ENCODE assay signal across 9 mouse cellular contexts in the genomic region with DNA sequence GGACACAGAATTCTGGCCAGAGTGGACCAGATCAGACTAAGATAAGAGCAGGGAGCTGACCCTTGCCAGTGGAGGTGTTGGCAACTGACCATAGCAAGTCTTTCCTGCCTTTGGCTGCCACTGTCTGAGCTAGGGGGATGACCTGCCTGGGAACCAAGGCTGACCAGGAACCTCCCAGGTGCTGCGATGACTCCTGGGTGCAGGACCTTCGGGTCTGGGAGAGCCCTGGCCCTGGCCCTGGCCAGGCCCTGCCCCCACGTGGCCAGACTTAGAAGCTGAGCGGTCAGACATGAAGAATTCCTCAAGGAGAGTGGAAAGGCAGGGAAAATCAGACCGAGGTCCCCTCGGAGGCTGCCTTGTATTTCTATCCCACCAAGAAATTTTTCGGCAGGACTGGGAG. TPM values are rescaled to one million over a fixed set of nuclear protein-coding genes. Genes with fewer than 3 reads are reported as not detected.
DNase-seq lines count a peak whose midpoint lies in the region; ATAC-seq and TF ChIP-seq lines count a peak whose summit lies in the region.
"Had no signal": no experiment of that assay in that cellular context is flagged by ENCODE, and none has a peak within 500 bp of the region (broad histone marks: within the 10 kb centered on the region; RNA-seq: fewer than 3 reads in every experiment).

No protein-coding gene starts in this region.

- WGBS in forebrain, embryonic 11.5 days, result 2% methylated on average over 7 of the region's 7 CpGs
- WGBS in intestine, embryonic 16.5 days, result 11% methylated on average over 7 of the region's 7 CpGs
- 3% methylated on average over 7 of the region's 7 CpGs for WGBS in lung, postnatal 0 days

- H3K4me2 ChIP-seq in forebrain, embryonic 11.5 days (ENCODE audit: low read depth, low read length, severe bottlenecking), result peak overlapping the region; percentile 93
- H3K4me2 ChIP-seq in intestine, embryonic 16.5 days (ENCODE audit: low read depth, low read length), result peak overlapping the region; percentile 16; the same call in 1 of the 2 replicates
- peak overlapping the region; percentile 31; the same call in 1 of the 2 replicates for H3K4me2 ChIP-seq in lung, postnatal 0 days (replicated peaks; ENCODE audit: low read depth, low read length)

- no peaks in the 10 kb centered on the region for H3K36me3 ChIP-seq in forebrain, embryonic 11.5 days (ENCODE audit: control insufficient read depth, insufficient read depth, low read length)
- H3K36me3 ChIP-seq in intestine, embryonic 16.5 days (ENCODE audit: control insufficient read depth, insufficient read depth, low read length), result no peaks in the 10 kb centered on the region
- H3K36me3 ChIP-seq in lung, postnatal 0 days (ENCODE audit: insufficient read depth, low read length), result no peaks in the 10 kb centered on the region
- H3K36me3 ChIP-seq: liver, embryonic 13.5 days had no signal

- H3K9me3 ChIP-seq in forebrain, embryonic 11.5 days (ENCODE audit: control insufficient read depth, low read length), result no peaks in the 10 kb centered on the region
- no peaks in the 10 kb centered on the region for H3K9me3 ChIP-seq in intestine, embryonic 16.5 days (ENCODE audit: control insufficient read depth, low read length)
- H3K9me3 ChIP-seq in lung, postnatal 0 days (ENCODE audit: low read length), result no peaks in the 10 kb centered on the region
- H3K9me3 ChIP-seq: liver, embryonic 13.5 days had no signal

- peak overlapping the region; percentile 8; the same call in 1 of the 2 replicates for H3K4me3 ChIP-seq in forebrain, embryonic 11.5 days (ENCODE audit: low read depth, low read length)
- peak overlapping the region; percentile 3; the same call in 1 of the 2 replicates for H3K4me3 ChIP-seq in intestine, embryonic 16.5 days (ENCODE audit: low read length)
- H3K4me3 ChIP-seq in lung, postnatal 0 days (ENCODE audit: low read depth, low read length), result no peak overlapping the region
- H3K4me3 ChIP-seq: liver, embryonic 13.5 days had no signal

- ATAC-seq in forebrain, embryonic 11.5 days (replicated peaks; ENCODE audit: low FRiP score), result no peak
- no peak for ATAC-seq in intestine, embryonic 16.5 days
- ATAC-seq in lung, postnatal 0 days, result 0 out of 2 replicates have a peak, but pooled peaks have one; percentile 20
- ATAC-seq in granulocyte monocyte progenitor cell, adult 5-6 weeks (replicated peaks; ENCODE audit: poor library complexity, severe bottlenecking), result no peak

- H3K4me1 ChIP-seq in forebrain, embryonic 11.5 days (replicated peaks; ENCODE audit: control insufficient read depth, insufficient read depth, low read length), result peaks cover 20% of the 10 kb centered on the region
- peaks cover 24% of the 10 kb centered on the region for H3K4me1 ChIP-seq in intestine, embryonic 16.5 days (ENCODE audit: control insufficient read depth, insufficient read depth, low read length)
- 0 out of 2 replicates have a peak, but pooled peaks cover 2% of the 10 kb centered on the region for H3K4me1 ChIP-seq in lung, postnatal 0 days (ENCODE audit: insufficient read depth, low read depth, low read length)

- H3K27me3 ChIP-seq in forebrain, embryonic 11.5 days (ENCODE audit: control insufficient read depth, insufficient read depth, low read length), result peaks cover 54% of the 10 kb centered on the region
- peaks cover 76% of the 10 kb centered on the region for H3K27me3 ChIP-seq in intestine, embryonic 16.5 days (replicated peaks; ENCODE audit: control insufficient read depth, insufficient read depth, low read length)
- H3K27me3 ChIP-seq in lung, postnatal 0 days (replicated peaks; ENCODE audit: insufficient read depth, low read length), result peaks cover 58% of the 10 kb centered on the region

- H3K27ac ChIP-seq in forebrain, embryonic 11.5 days (ENCODE audit: low read depth, low read length), result no peak overlapping the region
- H3K27ac ChIP-seq in intestine, embryonic 16.5 days (ENCODE audit: low read length), result no peak overlapping the region
- no peak overlapping the region for H3K27ac ChIP-seq in lung, postnatal 0 days (ENCODE audit: low read length)
- H3K27ac ChIP-seq: liver, embryonic 13.5 days had no signal

- no peak overlapping the region for H3K9ac ChIP-seq in forebrain, embryonic 11.5 days (ENCODE audit: low read length)
- H3K9ac ChIP-seq in intestine, embryonic 16.5 days (ENCODE audit: low read depth, low read length), result peak overlapping the region; percentile 14; the same call in 1 of the 2 replicates
- H3K9ac ChIP-seq in lung, postnatal 0 days (replicated peaks; ENCODE audit: low read depth), result no peak overlapping the region
- H3K9ac ChIP-seq: liver, embryonic 13.5 days had no signal

- peak; percentile 71 for TF ChIP-seq CTCF in lung, postnatal 0 days (IDR thresholded peaks at IDR 0.05)

- peak; percentile 74 for DNase-seq in embryo, embryonic 10 days (ENCODE audit: low spot score)
- DNase-seq in forebrain, embryonic 11.5 days (ENCODE audit: low spot score), result no peak
- DNase-seq in lung, postnatal 0 days (ENCODE audit: low spot score), result peak; percentile 77
- DNase-seq in c-Kit-positive CD71-positive TER-119-positive erythroid progenitor cells, embryonic 14.5 days (ENCODE audit: low spot score), result no peak
- DNase-seq in left cerebral cortex, adult 9 months (ENCODE audit: low spot score in 2 of 2), result no peak
- no peak for DNase-seq in spleen, postnatal 10 days (ENCODE audit: low spot score in 2 of 2)
- DNase-seq: liver, embryonic 13.5 days had no signal

- TF ChIP-seq EP300 in lung, postnatal 0 days (IDR thresholded peaks at IDR 0.05), result no peak

RNA-seq across cellular contexts. Expression of a gene that starts 2.5 kb away (rescaled TPM):
- 44.7 and 49.3 TPM in 2 replicates for polyA plus RNA-seq in forebrain, embryonic 11.5 days (2014; fragmentation: Nextera tagmentation; extraction: Ambion mirVana)
- polyA plus RNA-seq in intestine, embryonic 16.5 days (2015; fragmentation: Nextera tagmentation; extraction: Ambion mirVana), result 15.2 and 17.6 TPM in 2 replicates
- 15.2 and 19.2 TPM in 2 replicates for polyA plus RNA-seq in lung, postnatal 0 days (2015; fragmentation: Nextera tagmentation; extraction: Ambion mirVana)
- total RNA-seq in granulocyte monocyte progenitor cell, adult 5-6 weeks (2014; fragmentation: Nextera tagmentation), result 2.5 and 3.7 TPM in 2 replicates
- 1.4 and 3.1 TPM in 2 replicates for total RNA-seq in granulocyte monocyte progenitor cell, adult 5-6 weeks (2017)

RNA-seq across cellular contexts. Expression of a gene that starts 28.5 kb away (rescaled TPM):
- not detected in 2 replicates for polyA plus RNA-seq in forebrain, embryonic 11.5 days (2014; fragmentation: Nextera tagmentation; extraction: Ambion mirVana)
- polyA plus RNA-seq in intestine, embryonic 16.5 days (2015; fragmentation: Nextera tagmentation; extraction: Ambion mirVana), result not detected in 2 replicates
- not detected in 2 replicates for polyA plus RNA-seq in lung, postnatal 0 days (2015; fragmentation: Nextera tagmentation; extraction: Ambion mirVana)
- not detected in 2 replicates for total RNA-seq in granulocyte monocyte progenitor cell, adult 5-6 weeks (2014; fragmentation: Nextera tagmentation)
- not detected in 2 replicates for total RNA-seq in granulocyte monocyte progenitor cell, adult 5-6 weeks (2017)
- polyA plus RNA-seq: liver, embryonic 13.5 days had no signal

Comparison
In these comparisons a context has a peak if more than half of its experiments do, and no peak if none do; other contexts are left out.
1. DNase-seq: peak in embryo, embryonic 10 days (single experiment) and lung, postnatal 0 days (single experiment); none in forebrain, embryonic 11.5 days (single experiment), c-Kit-positive CD71-positive TER-119-positive erythroid progenitor cells, embryonic 14.5 days (single experiment), left cerebral cortex, adult 9 months (0 of 2) and spleen, postnatal 10 days (0 of 2).
2. H3K4me2 ChIP-seq: peak in every context shown above with its lines; median percentile 93 in forebrain, embryonic 11.5 days; 31 in lung, postnatal 0 days; 16 in intestine, embryonic 16.5 days.